Mouse (Mus musculus) heart, postnatal 0 days (tissue): Measurements from ENCODE around the gene Klhdc10. TPM values are rescaled to one million over a fixed set of nuclear protein-coding genes. Genes with fewer than 3 reads are reported as not detected.

Experiments used
- ATAC-seq: fragments of 200-750 bp; cut with Nextera tagmentation; 2 replicates; pipeline ENCODE4 v1.8.0; 2017; ENCODE audit warnings: low read depth, moderate number of reproducible peaks, moderate library complexity; ENCODE audit not compliant: insufficient read depth
- DNase-seq: peaks from one replicate; pipeline ENCODE4 v3.0.0-alpha.2; 2016; ENCODE audit warnings: low spot score
- H3K27ac ChIP-seq: fragments of 300-500 bp; sonication (generic); 2 replicates; pipeline ENCODE4 v1.5.1; 2014; ENCODE audit warnings: low read depth, mild to moderate bottlenecking
- H3K27me3 ChIP-seq: fragments of 300-500 bp; sonication (generic); 2 replicates; pipeline ENCODE4 v1.6.1; 2014; ENCODE audit warnings: low read length, mixed read lengths; ENCODE audit not compliant: control insufficient read depth, insufficient read depth
- H3K36me3 ChIP-seq: fragments of 300-500 bp; sonication (generic); replicated peaks from 2 replicates; pipeline ENCODE4 v1.6.1; 2014; ENCODE audit warnings: low read length, mixed read lengths; ENCODE audit not compliant: control insufficient read depth, insufficient read depth
- H3K4me1 ChIP-seq: fragments of 300-500 bp; sonication (generic); 2 replicates; pipeline ENCODE4 v1.6.1; 2014; ENCODE audit warnings: antibody characterized with exemption; ENCODE audit not compliant: control insufficient read depth, insufficient read depth
- H3K4me2 ChIP-seq: fragments of 300-500 bp; sonication (generic); 2 replicates; pipeline ENCODE4 v1.6.1; 2014; ENCODE audit warnings: low read depth, mild to moderate bottlenecking, low read length, moderate library complexity
- H3K4me3 ChIP-seq: fragments of 300-500 bp; sonication (generic); 2 replicates; pipeline ENCODE4 v1.5.1; 2014; ENCODE audit warnings: low read depth, low read length
- H3K9ac ChIP-seq: fragments of 300-500 bp; sonication (generic); replicated peaks from 2 replicates; pipeline ENCODE4 v1.6.1; 2014; ENCODE audit warnings: low read depth, low read length, mixed read lengths
- H3K9me3 ChIP-seq: fragments of 300-500 bp; sonication (generic); replicated peaks from 2 replicates; pipeline ENCODE4 v1.6.1; 2016; ENCODE audit warnings: low read length; ENCODE audit not compliant: control insufficient read depth
- CTCF ChIP-seq: IDR thresholded peaks from 2 replicates; pipeline ENCODE4 v1.5.1; 2016; ENCODE audit warnings: antibody characterized with exemption, control low read depth, low read depth
- EP300 ChIP-seq: IDR thresholded peaks from 2 replicates; pipeline ENCODE4 v1.6.1; 2016; ENCODE audit warnings: antibody characterized with exemption, low read depth
- WGBS: fragments of 180-500 bp; shearing (Covaris S2); extraction: QIAGEN DNeasy Blood & Tissue Kit; methylation state at CpG from one replicate; pipeline ENCODE4 v1.1.7; 2014; 5-methylcytosine and 5-hydroxymethylcytosine counted together
- polyA plus RNA-seq: library from polyadenylated mRNA; unstranded; fragments of >200 nt; fragmentation: Nextera tagmentation; extraction: Ambion mirVana; gene quantifications from 2 replicates; pipeline ENCODE4 v1.2.1, GENCODE M21; 2015
- total RNA-seq: library from RNA; depleted of rRNA; stranded (reverse); fragments of >200 nt; gene quantifications from 2 replicates; pipeline ENCODE4 v1.2.3, GENCODE M21; 2014; ENCODE audit warnings: low replicate concordance

Klhdc10 gene
- total and polyA plus RNA-seq, 2 experiments from 2014 or later: 11.8 to 86.7 TPM

- Histone ChIP-seq H3K4me1 (peaks cover 16% of the 10 kb centered on the region), H3K9me3 (no peaks in the 10 kb centered on the region), H3K36me3 (0 out of 2 replicates have a peak, but pooled peaks cover 7% of the 10 kb centered on the region), H3K4me3 (no peak overlapping the region), H3K27me3 (0 out of 2 replicates have a peak, but pooled peaks cover 3% of the 10 kb centered on the region), H3K4me2 (no peak overlapping the region), H3K9ac (no peak overlapping the region), H3K27ac (no peak overlapping the region)
- 85% methylated on average over 5 of the region's 5 CpGs for WGBS
- TF ChIP-seq EP300: no peak
- no peak for TF ChIP-seq CTCF
- no peak for ATAC-seq
- DNase-seq: no peak
Measured at GRCm38 (mm10) chr6:30458626-30459025, 57.0 kb downstream of the Klhdc10 start.

- peak overlapping the region; percentile 67 for H3K4me2 ChIP-seq
- H3K36me3 ChIP-seq: 0 out of 2 replicates have a peak, but pooled peaks cover 7% of the 10 kb centered on the region
- WGBS: 40% methylated on average over 16 of the region's 16 CpGs
- ATAC-seq: peak; percentile 25; the same call in 1 of the 2 replicates
- peak overlapping the region; percentile 43 for H3K4me3 ChIP-seq
- H3K9me3 ChIP-seq: no peaks in the 10 kb centered on the region
- H3K27ac ChIP-seq: peak overlapping the region; percentile 66; the same call in 1 of the 2 replicates
- H3K4me1 ChIP-seq: peaks cover 16% of the 10 kb centered on the region
- H3K27me3 ChIP-seq: 0 out of 2 replicates have a peak, but pooled peaks cover 3% of the 10 kb centered on the region
- DNase-seq: no peak
- peak overlapping the region; percentile 43 for H3K9ac ChIP-seq
- peak; percentile 3; the same call in 1 of the 2 replicates for TF ChIP-seq CTCF
- TF ChIP-seq EP300: no peak
Measured at GRCm38 (mm10) chr6:30459056-30459747, 57.5 kb downstream of the Klhdc10 start.

DNA sequence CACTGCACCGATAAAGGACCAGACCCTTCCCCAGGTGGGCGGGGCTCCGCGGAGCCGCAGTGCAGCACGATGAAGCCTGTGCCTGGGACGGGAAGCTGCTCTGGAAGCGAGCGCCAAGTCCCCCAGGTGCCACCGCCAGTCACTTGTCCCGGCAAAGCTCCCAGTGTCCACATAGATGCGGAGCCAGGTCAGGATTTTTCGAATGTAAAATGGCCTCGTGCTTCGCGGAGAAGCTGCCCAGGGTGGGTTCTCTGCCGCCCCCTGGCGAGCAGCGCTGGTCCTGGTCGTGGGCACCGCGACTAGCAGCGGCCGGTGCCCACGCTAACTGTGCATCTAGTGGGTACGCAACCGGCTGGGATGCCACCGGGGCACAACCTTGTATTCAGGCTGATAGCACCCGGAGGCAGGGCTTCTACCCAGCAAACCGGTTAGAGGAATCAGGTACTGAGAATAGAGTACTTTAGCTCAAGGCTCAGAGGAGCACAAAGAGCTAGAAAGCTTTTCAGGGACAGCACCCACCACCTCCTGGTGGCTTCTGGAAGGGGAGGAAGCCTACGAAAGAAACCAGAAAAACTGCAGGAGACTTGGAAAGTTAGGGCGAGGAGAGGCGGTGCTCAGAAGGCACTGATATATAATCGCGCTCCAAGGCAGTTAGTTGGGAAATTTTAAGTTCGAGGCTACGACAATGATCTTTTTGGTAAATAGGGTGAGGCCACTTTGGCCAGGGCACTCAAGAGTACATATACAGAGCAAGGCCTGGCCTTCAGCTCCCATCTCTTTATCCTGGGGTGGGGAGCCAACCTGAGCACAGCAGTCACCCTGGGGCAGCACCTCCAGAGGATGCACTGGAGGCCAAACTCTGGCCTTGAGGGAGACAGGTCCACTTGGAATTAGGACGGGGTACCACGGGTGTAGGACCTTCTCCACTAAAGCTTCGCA, 58.4 kb downstream of the Klhdc10 start:
- peak overlapping the region; percentile 66 for H3K27ac ChIP-seq
- 12% methylated on average over 40 of the region's 40 CpGs for WGBS

GRCm38 (mm10) chr6:30460750-30461446, 59.2 kb downstream of the Klhdc10 start:
- 0 out of 2 replicates have a peak overlapping the region, but pooled peaks have one; percentile 9 for H3K4me2 ChIP-seq
- DNase-seq (peak; percentile 76), ATAC-seq (peak; percentile 66)
- H3K9me3 ChIP-seq: no peaks in the 10 kb centered on the region
- no peaks in the 10 kb centered on the region for H3K36me3 ChIP-seq
- no peak overlapping the region for H3K9ac ChIP-seq
- no peak for TF ChIP-seq EP300
- TF ChIP-seq CTCF: no peak
- peak overlapping the region; percentile 66 for H3K27ac ChIP-seq
- H3K4me3 ChIP-seq: no peak overlapping the region
- peaks cover 16% of the 10 kb centered on the region for H3K4me1 ChIP-seq
- H3K27me3 ChIP-seq: 0 out of 2 replicates have a peak, but pooled peaks cover 3% of the 10 kb centered on the region
- WGBS: 38% methylated on average over 19 of the region's 19 CpGs

More for the DNA sequence above, 58.4 kb downstream of the Klhdc10 start:
- Histone ChIP-seq H3K4me3 (peak overlapping the region; percentile 43), H3K9ac (peak overlapping the region; percentile 43), H3K36me3 (0 out of 2 replicates have a peak, but pooled peaks cover 6% of the 10 kb centered on the region), H3K4me1 (peaks cover 16% of the 10 kb centered on the region), H3K4me2 (peak overlapping the region; percentile 67), H3K27me3 (0 out of 2 replicates have a peak, but pooled peaks cover 3% of the 10 kb centered on the region), H3K9me3 (no peaks in the 10 kb centered on the region)
- ATAC-seq (peak; percentile 40; the same call in 1 of the 2 replicates), DNase-seq (peak; percentile 85)
- TF ChIP-seq EP300 (no peak), CTCF (peak; percentile 73)
